20 mouse cellular contexts compared by ENCODE assay signal in genomic region chr10:8880950-8881675, GRCm38 (mm10). TPM values are rescaled to one million over a fixed set of nuclear protein-coding genes. Genes with fewer than 3 reads are reported as not detected.
DNase-seq lines count a peak whose midpoint lies in the region; ATAC-seq and TF ChIP-seq lines count a peak whose summit lies in the region.
"Had no signal": no experiment of that assay in that cellular context is flagged by ENCODE, and none has a peak within 500 bp of the region (broad histone marks: within the 10 kb centered on the region; RNA-seq: fewer than 3 reads in every experiment).

No protein-coding gene starts in this region.

- H3K9me3 ChIP-seq in intestine, postnatal 0 days (ENCODE audit: control insufficient read depth): no peaks in the 10 kb centered on the region
- H3K9me3 ChIP-seq in intestine, embryonic 15.5 days: no peaks in the 10 kb centered on the region
- H3K9me3 ChIP-seq: forebrain, embryonic 13.5 days; midbrain, embryonic 12.5 days had no signal

- DNase-seq in cerebellum, adult 11-12 months: peak; percentile 2
- DNase-seq in cerebellum, postnatal 36 days: no peak
- peak; percentile 68 for DNase-seq in ES-CJ7 (ENCODE audit: low read depth, low spot score)
- peak; percentile 37 for DNase-seq in forelimb bud, embryonic 11.5 days (ENCODE audit: low read depth, low spot score)
- DNase-seq in cerebellum, adult 9-10 months: no peak
- no peak for DNase-seq in lung, postnatal 10 days
- DNase-seq: adrenal gland, postnatal 36 days; cerebellum, postnatal 25 days; kidney, adult 9 months; layer of hippocampus, postnatal 36 days; lung, postnatal 14 days; right cerebral cortex, postnatal 14 days; thymus, postnatal 25 days had no signal

- H3K4me3 ChIP-seq in intestine, postnatal 0 days (ENCODE audit: low read depth, low read length): no peak overlapping the region
- no peak overlapping the region for H3K4me3 ChIP-seq in intestine, embryonic 15.5 days (replicated peaks)
- H3K4me3 ChIP-seq: forebrain, embryonic 13.5 days; heart, embryonic 13.5 days; midbrain, embryonic 12.5 days had no signal

- no peak for ATAC-seq in intestine, postnatal 0 days
- ATAC-seq in intestine, embryonic 15.5 days: no peak
- ATAC-seq: CD4-positive, CD25-positive, alpha-beta regulatory T cell, adult 4 months; forebrain, embryonic 13.5 days had no signal

- H3K36me3 ChIP-seq in intestine, postnatal 0 days (ENCODE audit: control insufficient read depth, insufficient read depth): no peaks in the 10 kb centered on the region
- no peaks in the 10 kb centered on the region for H3K36me3 ChIP-seq in intestine, embryonic 15.5 days
- H3K36me3 ChIP-seq: midbrain, embryonic 12.5 days had no signal

- no peak overlapping the region for H3K4me2 ChIP-seq in intestine, postnatal 0 days (replicated peaks; ENCODE audit: low read depth)
- no peak overlapping the region; the same call in 1 of the 2 replicates for H3K4me2 ChIP-seq in intestine, embryonic 15.5 days (replicated peaks)
- H3K4me2 ChIP-seq: forebrain, embryonic 13.5 days; heart, embryonic 13.5 days; midbrain, embryonic 12.5 days had no signal

- peak; percentile 25; the same call in 1 of the 2 replicates for TF ChIP-seq CTCF in intestine, postnatal 0 days (IDR thresholded peaks at IDR 0.05; ENCODE audit: low read depth)

- no peaks in the 10 kb centered on the region for H3K4me1 ChIP-seq in intestine, postnatal 0 days (replicated peaks; ENCODE audit: control insufficient read depth, insufficient read depth, low read length)
- H3K4me1 ChIP-seq in intestine, embryonic 15.5 days (replicated peaks): no peaks in the 10 kb centered on the region

- H3K27me3 ChIP-seq in intestine, postnatal 0 days (replicated peaks; ENCODE audit: control insufficient read depth, insufficient read depth, low read length): no peaks in the 10 kb centered on the region
- no peaks in the 10 kb centered on the region for H3K27me3 ChIP-seq in intestine, embryonic 15.5 days (replicated peaks)
- H3K27me3 ChIP-seq: heart, embryonic 13.5 days; midbrain, embryonic 12.5 days had no signal

- no peak overlapping the region for H3K9ac ChIP-seq in intestine, postnatal 0 days (ENCODE audit: low read depth, low read length)
- no peak overlapping the region for H3K9ac ChIP-seq in intestine, embryonic 15.5 days
- H3K9ac ChIP-seq: forebrain, embryonic 13.5 days; heart, embryonic 13.5 days; liver, embryonic 14.5 days; midbrain, embryonic 12.5 days had no signal

- H3K27ac ChIP-seq in intestine, postnatal 0 days (ENCODE audit: low read depth, low read length): no peak overlapping the region
- H3K27ac ChIP-seq in intestine, embryonic 15.5 days: no peak overlapping the region
- H3K27ac ChIP-seq: forebrain, embryonic 13.5 days; heart, embryonic 13.5 days; liver, embryonic 14.5 days; midbrain, embryonic 12.5 days had no signal

- 82% methylated on average over 15 of the region's 15 CpGs for WGBS in intestine, postnatal 0 days
- WGBS in intestine, embryonic 15.5 days: 69% methylated on average over 15 of the region's 15 CpGs

RNA-seq across cellular contexts. Expression of gene Sash1, which starts 4.8 kb away (rescaled TPM):
- 2.8 and 5.1 TPM in 2 replicates for polyA plus RNA-seq in intestine, postnatal 0 days (2015; fragmentation: Nextera tagmentation; extraction: Ambion mirVana)
- polyA plus RNA-seq in intestine, embryonic 15.5 days (2015; fragmentation: Nextera tagmentation; extraction: Ambion mirVana): 5.7 TPM in 2 replicates
- polyA plus RNA-seq: CD4-positive, CD25-positive, alpha-beta regulatory T cell, adult 4 months had no signal

Comparison
In these comparisons a context has a peak if more than half of its experiments do, and no peak if none do; other contexts are left out.
1. DNase-seq: peak in cerebellum, adult 11-12 months (single experiment), ES-CJ7 (single experiment) and forelimb bud, embryonic 11.5 days (single experiment); none in cerebellum, postnatal 36 days (0 of 2), cerebellum, adult 9-10 months (single experiment) and lung, postnatal 10 days (single experiment).